Mouse (Mus musculus): ENCODE data around the gene Adarb2. TPM values are rescaled to one million over a fixed set of nuclear protein-coding genes. Genes with fewer than 3 reads are reported as not detected.

Adarb2 gene
- polyA plus RNA-seq, 1 experiment from 2014 or later: 5.5 TPM

- Histone ChIP-seq H3K9ac (ENCODE audit: low read length) (no peak overlapping the region), H3K9me3 (ENCODE audit: control insufficient read depth, low read length) (no peaks in the 10 kb centered on the region), H3K4me3 (ENCODE audit: low read depth, low read length) (no peak overlapping the region), H3K27ac (ENCODE audit: low read depth, low read length) (no peak overlapping the region), H3K27me3 (ENCODE audit: control insufficient read depth, insufficient read depth, low read length) (no peaks in the 10 kb centered on the region), H3K36me3 (ENCODE audit: control insufficient read depth, insufficient read depth, low read length) (no peaks in the 10 kb centered on the region), H3K4me1 (replicated peaks; ENCODE audit: control insufficient read depth, insufficient read depth, low read length) (no peaks in the 10 kb centered on the region), H3K4me2 (ENCODE audit: low read depth, low read length, severe bottlenecking) (no peak overlapping the region)
- DNase-seq (ENCODE audit: low spot score) (no peak), ATAC-seq (replicated peaks; ENCODE audit: low FRiP score) (no peak)
- WGBS: 78% methylated on average over 14 of the region's 14 CpGs
Measured at GRCm38 (mm10) chr13:8612618-8613391, 410.1 kb downstream of the Adarb2 start.

DNA sequence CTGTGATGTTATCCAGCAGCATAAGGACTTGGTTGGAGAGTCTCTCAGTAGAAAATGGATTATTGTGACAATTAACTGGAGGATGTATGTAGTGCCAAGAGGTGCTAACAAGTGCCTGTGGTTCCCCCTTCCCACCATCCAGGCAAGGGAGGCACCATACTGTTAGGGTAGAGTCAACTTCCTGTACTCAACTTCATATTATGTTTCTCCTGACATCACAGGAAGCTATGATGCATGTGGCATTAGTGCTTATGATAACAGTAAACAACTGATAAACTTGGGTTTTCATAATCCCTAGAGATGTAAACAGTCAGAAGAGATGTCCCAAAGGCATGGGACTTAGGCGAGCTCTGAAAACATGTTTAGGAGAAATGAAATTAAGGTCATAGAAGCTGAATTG, 414.0 kb downstream of the Adarb2 start:
- H3K9ac ChIP-seq (ENCODE audit: low read length): no peak overlapping the region
- H3K4me1 ChIP-seq (replicated peaks; ENCODE audit: control insufficient read depth, insufficient read depth, low read length): no peaks in the 10 kb centered on the region
- H3K4me2 ChIP-seq (ENCODE audit: low read depth, low read length, severe bottlenecking): no peak overlapping the region
- no peaks in the 10 kb centered on the region for H3K36me3 ChIP-seq (ENCODE audit: control insufficient read depth, insufficient read depth, low read length)
- no peaks in the 10 kb centered on the region for H3K27me3 ChIP-seq (ENCODE audit: control insufficient read depth, insufficient read depth, low read length)
- 88% methylated on average over 1 of the region's 1 CpGs for WGBS
- ATAC-seq (replicated peaks; ENCODE audit: low FRiP score) (no peak), DNase-seq (ENCODE audit: low spot score) (no peak)
- no peak overlapping the region for H3K4me3 ChIP-seq (ENCODE audit: low read depth, low read length)
- H3K27ac ChIP-seq (ENCODE audit: low read depth, low read length): no peak overlapping the region
- no peaks in the 10 kb centered on the region for H3K9me3 ChIP-seq (ENCODE audit: control insufficient read depth, low read length)

DNA sequence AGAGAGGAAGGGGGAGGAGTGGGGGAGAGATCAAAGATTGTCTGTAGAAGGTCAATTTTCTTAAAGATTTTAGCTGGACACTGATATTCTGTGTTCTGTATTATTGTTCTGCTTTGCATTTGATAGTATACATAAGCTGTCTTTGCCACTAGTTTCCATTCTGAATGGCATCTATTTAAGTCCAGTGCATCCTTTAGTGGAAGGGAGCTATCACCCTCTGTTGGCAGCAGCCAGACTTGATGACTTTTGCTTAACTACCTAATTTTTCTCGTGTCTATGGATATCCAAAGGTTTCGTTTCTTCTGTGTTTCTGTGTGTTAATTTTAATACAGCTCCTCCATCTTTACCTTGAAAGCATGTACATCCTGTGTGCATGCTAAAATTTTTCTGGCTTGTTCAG, 419.6 kb downstream of the Adarb2 start:
- ATAC-seq (replicated peaks; ENCODE audit: low FRiP score) (no peak), DNase-seq (ENCODE audit: low spot score) (no peak)
- no peaks in the 10 kb centered on the region for H3K27me3 ChIP-seq (ENCODE audit: control insufficient read depth, insufficient read depth, low read length)
- H3K4me2 ChIP-seq (ENCODE audit: low read depth, low read length, severe bottlenecking): no peak overlapping the region
- WGBS: 90% methylated on average over 2 of the region's 2 CpGs
- H3K4me3 ChIP-seq (ENCODE audit: low read depth, low read length): no peak overlapping the region
- no peaks in the 10 kb centered on the region for H3K9me3 ChIP-seq (ENCODE audit: control insufficient read depth, low read length)
- no peak overlapping the region for H3K27ac ChIP-seq (ENCODE audit: low read depth, low read length)
- no peaks in the 10 kb centered on the region for H3K36me3 ChIP-seq (ENCODE audit: control insufficient read depth, insufficient read depth, low read length)
- H3K4me1 ChIP-seq (replicated peaks; ENCODE audit: control insufficient read depth, insufficient read depth, low read length): no peaks in the 10 kb centered on the region
- no peak overlapping the region for H3K9ac ChIP-seq (ENCODE audit: low read length)

DNA sequence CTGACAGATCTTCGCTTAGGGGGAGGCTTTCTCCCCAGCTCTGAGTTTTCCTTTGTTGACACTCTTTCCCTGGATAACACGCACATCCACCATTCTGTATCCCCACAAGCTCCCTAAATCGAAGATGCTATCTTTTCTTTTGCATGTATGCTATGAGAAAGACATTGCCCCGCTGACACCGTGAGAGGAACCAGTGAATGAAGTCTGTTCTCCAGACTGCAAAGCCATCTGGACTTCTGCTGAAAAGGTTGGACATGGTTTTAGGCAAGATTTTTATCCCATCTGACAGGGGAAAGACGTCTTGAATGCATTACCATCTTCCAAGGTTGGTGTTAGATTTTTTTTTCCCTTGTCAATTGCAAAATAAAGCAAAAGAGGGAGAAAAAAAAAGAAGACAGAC, 426.9 kb downstream of the Adarb2 start:
- no peak overlapping the region for H3K27ac ChIP-seq (ENCODE audit: low read depth, low read length)
- no peaks in the 10 kb centered on the region for H3K27me3 ChIP-seq (ENCODE audit: control insufficient read depth, insufficient read depth, low read length)
- H3K4me2 ChIP-seq (ENCODE audit: low read depth, low read length, severe bottlenecking): no peak overlapping the region
- no peak for ATAC-seq (replicated peaks; ENCODE audit: low FRiP score)
- no peaks in the 10 kb centered on the region for H3K4me1 ChIP-seq (replicated peaks; ENCODE audit: control insufficient read depth, insufficient read depth, low read length)
- H3K36me3 ChIP-seq (ENCODE audit: control insufficient read depth, insufficient read depth, low read length): no peaks in the 10 kb centered on the region
- H3K9ac ChIP-seq (ENCODE audit: low read length): no peak overlapping the region
- WGBS: 88% methylated on average over 6 of the region's 6 CpGs
- H3K9me3 ChIP-seq (ENCODE audit: control insufficient read depth, low read length): no peaks in the 10 kb centered on the region
- H3K4me3 ChIP-seq (ENCODE audit: low read depth, low read length): no peak overlapping the region
- no peak for DNase-seq (ENCODE audit: low spot score)

GRCm38 (mm10) chr13:8631618-8632017, 429.0 kb downstream of the Adarb2 start:
- DNase-seq (ENCODE audit: low spot score): no peak
- Histone ChIP-seq H3K9me3 (ENCODE audit: control insufficient read depth, low read length) (no peaks in the 10 kb centered on the region), H3K4me2 (ENCODE audit: low read depth, low read length, severe bottlenecking) (no peak overlapping the region), H3K4me1 (replicated peaks; ENCODE audit: control insufficient read depth, insufficient read depth, low read length) (no peaks in the 10 kb centered on the region), H3K9ac (ENCODE audit: low read length) (no peak overlapping the region), H3K4me3 (ENCODE audit: low read depth, low read length) (no peak overlapping the region), H3K27ac (ENCODE audit: low read depth, low read length) (no peak overlapping the region), H3K27me3 (ENCODE audit: control insufficient read depth, insufficient read depth, low read length) (no peaks in the 10 kb centered on the region), H3K36me3 (ENCODE audit: control insufficient read depth, insufficient read depth, low read length) (no peaks in the 10 kb centered on the region)
- no peak for ATAC-seq (replicated peaks; ENCODE audit: low FRiP score)
- 88% methylated on average over 1 of the region's 1 CpGs for WGBS

GRCm38 (mm10) chr13:8632072-8632471, 429.4 kb downstream of the Adarb2 start:
- 86% methylated on average over 5 of the region's 5 CpGs for WGBS
- no peak for DNase-seq (ENCODE audit: low spot score)
- Histone ChIP-seq H3K4me3 (ENCODE audit: low read depth, low read length) (no peak overlapping the region), H3K4me1 (replicated peaks; ENCODE audit: control insufficient read depth, insufficient read depth, low read length) (no peaks in the 10 kb centered on the region), H3K27ac (ENCODE audit: low read depth, low read length) (no peak overlapping the region), H3K4me2 (ENCODE audit: low read depth, low read length, severe bottlenecking) (no peak overlapping the region), H3K9me3 (ENCODE audit: control insufficient read depth, low read length) (no peaks in the 10 kb centered on the region), H3K9ac (ENCODE audit: low read length) (no peak overlapping the region), H3K27me3 (ENCODE audit: control insufficient read depth, insufficient read depth, low read length) (no peaks in the 10 kb centered on the region), H3K36me3 (ENCODE audit: control insufficient read depth, insufficient read depth, low read length) (no peaks in the 10 kb centered on the region)
- ATAC-seq (replicated peaks; ENCODE audit: low FRiP score): no peak

DNA sequence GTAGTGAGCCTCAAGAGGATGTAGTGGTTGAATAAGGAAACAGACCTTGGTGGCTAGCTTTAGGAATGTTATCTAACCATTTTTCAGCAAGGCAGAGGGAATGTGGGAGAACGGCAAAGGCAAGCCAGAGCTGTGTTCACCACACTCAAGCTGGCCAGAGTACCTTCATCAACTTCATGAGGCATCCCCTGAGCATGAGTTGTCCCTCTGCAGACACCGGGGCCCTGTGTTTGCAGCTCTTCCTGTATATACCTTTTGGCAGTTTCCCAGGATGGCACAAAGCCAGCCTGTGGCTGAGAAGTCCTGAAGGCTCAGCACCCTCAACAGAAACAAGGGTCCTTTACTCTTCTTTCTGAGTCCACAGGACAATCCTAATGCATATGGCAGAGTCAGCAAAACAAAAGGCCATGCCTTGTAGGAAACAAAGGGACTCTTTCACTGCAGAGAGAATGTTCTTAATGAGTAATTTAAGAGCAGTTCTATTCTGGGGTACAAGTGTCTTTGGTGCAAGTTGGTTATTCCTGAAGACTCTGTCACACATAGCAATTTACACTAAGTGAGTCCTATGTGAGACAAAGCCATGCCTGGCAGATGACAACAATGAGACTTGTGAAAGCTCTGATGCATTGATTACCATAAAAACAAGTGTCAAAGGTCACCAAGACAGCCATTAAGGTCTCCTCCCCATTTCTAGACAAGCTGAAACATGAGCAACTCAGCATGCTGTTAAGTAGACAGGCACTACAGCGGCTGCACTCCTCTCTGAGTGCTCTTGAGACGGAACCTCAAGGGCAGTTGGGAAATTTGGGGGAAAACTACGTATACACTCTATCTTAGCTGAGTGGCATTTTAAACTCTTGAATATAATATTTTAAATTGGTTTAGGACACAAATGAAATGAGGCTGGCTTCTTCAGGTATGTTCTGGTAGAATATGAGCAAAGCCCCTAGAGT, 431.0 kb downstream of the Adarb2 start:
- Histone ChIP-seq H3K9ac (ENCODE audit: low read length) (no peak overlapping the region), H3K9me3 (ENCODE audit: control insufficient read depth, low read length) (no peaks in the 10 kb centered on the region), H3K4me2 (ENCODE audit: low read depth, low read length, severe bottlenecking) (no peak overlapping the region), H3K4me3 (ENCODE audit: low read depth, low read length) (no peak overlapping the region), H3K27me3 (ENCODE audit: control insufficient read depth, insufficient read depth, low read length) (no peaks in the 10 kb centered on the region), H3K36me3 (ENCODE audit: control insufficient read depth, insufficient read depth, low read length) (no peaks in the 10 kb centered on the region), H3K4me1 (replicated peaks; ENCODE audit: control insufficient read depth, insufficient read depth, low read length) (no peaks in the 10 kb centered on the region), H3K27ac (ENCODE audit: low read depth, low read length) (no peak overlapping the region)
- ATAC-seq (replicated peaks; ENCODE audit: low FRiP score) (no peak), DNase-seq (ENCODE audit: low spot score) (no peak)
- WGBS: 74% methylated on average over 5 of the region's 5 CpGs

GRCm38 (mm10) chr13:8642084-8642483, 439.4 kb downstream of the Adarb2 start:
- no peak overlapping the region for H3K4me3 ChIP-seq (ENCODE audit: low read depth, low read length)
- DNase-seq (ENCODE audit: low spot score) (no peak), ATAC-seq (replicated peaks; ENCODE audit: low FRiP score) (no peak)
- WGBS: 90% methylated on average over 2 of the region's 2 CpGs
- no peak overlapping the region for H3K27ac ChIP-seq (ENCODE audit: low read depth, low read length)
- no peaks in the 10 kb centered on the region for H3K36me3 ChIP-seq (ENCODE audit: control insufficient read depth, insufficient read depth, low read length)
- H3K27me3 ChIP-seq (ENCODE audit: control insufficient read depth, insufficient read depth, low read length): no peaks in the 10 kb centered on the region
- H3K9ac ChIP-seq (ENCODE audit: low read length): no peak overlapping the region
- no peak overlapping the region for H3K4me2 ChIP-seq (ENCODE audit: low read depth, low read length, severe bottlenecking)
- H3K4me1 ChIP-seq (replicated peaks; ENCODE audit: control insufficient read depth, insufficient read depth, low read length): no peaks in the 10 kb centered on the region
- H3K9me3 ChIP-seq (ENCODE audit: control insufficient read depth, low read length): no peaks in the 10 kb centered on the region

Data from forebrain, embryonic 11.5 days (tissue).